Mouse (Mus musculus): ENCODE measurements around the gene Gemin7.

DNA sequence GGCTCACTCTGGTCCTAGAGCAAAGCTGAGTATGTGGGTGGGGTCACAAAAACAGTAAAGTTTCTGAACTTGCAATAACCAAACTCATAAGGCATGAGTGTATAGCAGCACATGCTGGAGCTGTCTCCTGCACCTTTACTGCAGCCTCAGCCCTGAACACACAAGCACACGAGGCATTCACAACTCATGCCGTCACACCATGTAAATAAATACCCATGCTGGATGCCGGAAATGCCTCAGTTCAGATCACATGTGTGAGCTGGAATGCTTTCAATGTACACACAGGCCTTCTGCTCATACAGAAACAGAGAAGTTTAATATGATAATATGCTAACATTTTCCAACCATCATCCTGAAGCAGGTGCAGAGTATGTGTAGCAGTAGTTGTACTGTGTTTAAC, 31.4 kb downstream of the Gemin7 start:
- no peak for TF ChIP-seq GABPA (IDR thresholded peaks at IDR 0.05; ENCODE audit: insufficient replicate concordance, low read depth, low read length)
- TF ChIP-seq TCF12 (IDR thresholded peaks at IDR 0.05; ENCODE audit: low read depth, low read length): no peak
- TF ChIP-seq RAD21 (IDR thresholded peaks at IDR 0.05; ENCODE audit: low read depth, low read length): no peak

Data from CH12.LX (cell line).